Mouse (Mus musculus) midbrain, embryonic 14.5 days (tissue): Measurements from ENCODE around the gene Taf4. TPM values are rescaled to one million over a fixed set of nuclear protein-coding genes. Genes with fewer than 3 reads are reported as not detected.

Source experiments
- ATAC-seq: fragments of 200-750 bp; cut with Nextera tagmentation; 2 replicates; pipeline ENCODE4 v1.8.0; 2017; ENCODE audit warnings: moderate number of reproducible peaks, moderate library complexity; ENCODE audit not compliant: low FRiP score, low TSS enrichment
- DNase-seq: peaks from one replicate; pipeline ENCODE4 v3.0.0-alpha.2; 2015
- H3K27ac ChIP-seq: fragments of 300-500 bp; sonication (generic); replicated peaks from 2 replicates; pipeline ENCODE4 v1.5.1; 2014; ENCODE audit warnings: mild to moderate bottlenecking, low read depth, low read length, moderate library complexity
- H3K27me3 ChIP-seq: fragments of 300-500 bp; sonication (generic); 2 replicates; pipeline ENCODE4 v1.6.1; 2014; ENCODE audit warnings: low read length, control low read depth, mixed read lengths; ENCODE audit not compliant: control insufficient read depth, insufficient read depth
- H3K36me3 ChIP-seq: fragments of 300-500 bp; sonication (generic); 2 replicates; pipeline ENCODE4 v1.6.1; 2014; ENCODE audit warnings: low read length, control low read depth; ENCODE audit not compliant: control insufficient read depth, insufficient read depth
- H3K4me1 ChIP-seq: fragments of 300-500 bp; sonication (generic); 2 replicates; pipeline ENCODE4 v1.6.1; 2014; ENCODE audit warnings: mild to moderate bottlenecking, antibody characterized with exemption, low read length, control low read depth; ENCODE audit not compliant: control insufficient read depth, insufficient read depth
- H3K4me2 ChIP-seq: fragments of 300-500 bp; sonication (generic); 2 replicates; pipeline ENCODE4 v1.6.1; 2014; ENCODE audit warnings: mild to moderate bottlenecking, low read length, moderate library complexity
- H3K4me3 ChIP-seq: fragments of 300-500 bp; sonication (generic); replicated peaks from 2 replicates; pipeline ENCODE4 v1.5.1; 2014; ENCODE audit warnings: low read depth, low read length
- H3K9ac ChIP-seq: fragments of 300-500 bp; sonication (generic); replicated peaks from 2 replicates; pipeline ENCODE4 v1.6.1; 2014; ENCODE audit warnings: mild to moderate bottlenecking, low read length, moderate library complexity
- H3K9me3 ChIP-seq: fragments of 300-500 bp; sonication (generic); 2 replicates; pipeline ENCODE4 v1.6.1; 2016; ENCODE audit warnings: low read length, control low read depth, mixed read lengths; ENCODE audit not compliant: control insufficient read depth
- WGBS: fragments of 180-500 bp; shearing (Covaris S2); extraction: QIAGEN DNeasy Blood & Tissue Kit; methylation state at CpG from one replicate; pipeline ENCODE4 v1.1.7; 2014; 5-methylcytosine and 5-hydroxymethylcytosine counted together
- polyA plus RNA-seq: library from polyadenylated mRNA; unstranded; fragments of >200 nt; fragmentation: Nextera tagmentation; extraction: Ambion mirVana; gene quantifications from 2 replicates; pipeline ENCODE4 v1.2.1, GENCODE M21; 2014

The Taf4 gene
- polyA plus RNA-seq, 1 experiment from 2014 or later: 5.4 TPM

- no peak for ATAC-seq
These were observed 63.1 kb downstream of the Taf4 start for GRCm38 (mm10) chr2:179913349-179913748.

GRCm38 (mm10) chr2:179912911-179913310 lies 63.5 kb downstream of the Taf4 start:
- 47% methylated on average over 12 of the region's 12 CpGs for WGBS

More at GRCm38 (mm10) chr2:179913349-179913748, 63.1 kb downstream of the Taf4 start:
- Histone ChIP-seq H3K4me2 (no peak overlapping the region), H3K27ac (no peak overlapping the region), H3K27me3 (no peaks in the 10 kb centered on the region), H3K9me3 (no peaks in the 10 kb centered on the region), H3K36me3 (peaks cover 56% of the 10 kb centered on the region), H3K9ac (no peak overlapping the region), H3K4me3 (no peak overlapping the region), H3K4me1 (no peaks in the 10 kb centered on the region)
- 31% methylated on average over 15 of the region's 15 CpGs for WGBS
- peak; percentile 2 for DNase-seq

GRCm38 (mm10) chr2:179896949-179897348 lies 79.5 kb downstream of the Taf4 start:
- no peak overlapping the region for H3K4me3 ChIP-seq
- H3K27me3 ChIP-seq: no peaks in the 10 kb centered on the region
- H3K27ac ChIP-seq: no peak overlapping the region
- H3K9me3 ChIP-seq: no peaks in the 10 kb centered on the region
- no peaks in the 10 kb centered on the region for H3K4me1 ChIP-seq
- WGBS: 95% methylated on average over 2 of the region's 2 CpGs
- DNase-seq (no peak), ATAC-seq (no peak)
- no peak overlapping the region for H3K4me2 ChIP-seq
- H3K9ac ChIP-seq: no peak overlapping the region
- H3K36me3 ChIP-seq: 0 out of 2 replicates have a peak, but pooled peaks cover 3% of the 10 kb centered on the region

More at GRCm38 (mm10) chr2:179912911-179913310, 63.5 kb downstream of the Taf4 start:
- Histone ChIP-seq H3K4me3 (no peak overlapping the region), H3K9me3 (no peaks in the 10 kb centered on the region), H3K27me3 (no peaks in the 10 kb centered on the region), H3K9ac (no peak overlapping the region), H3K4me2 (no peak overlapping the region), H3K27ac (no peak overlapping the region), H3K4me1 (no peaks in the 10 kb centered on the region), H3K36me3 (peaks cover 54% of the 10 kb centered on the region)
- ATAC-seq: no peak
- peak; percentile 15 for DNase-seq

- H3K9me3 ChIP-seq: no peaks in the 10 kb centered on the region
- H3K4me3 ChIP-seq: no peak overlapping the region
- no peak overlapping the region for H3K27ac ChIP-seq
- WGBS: 84% methylated on average over 3 of the region's 3 CpGs
- DNase-seq (no peak), ATAC-seq (no peak)
- no peaks in the 10 kb centered on the region for H3K27me3 ChIP-seq
- H3K4me1 ChIP-seq: no peaks in the 10 kb centered on the region
- H3K9ac ChIP-seq: no peak overlapping the region
- H3K4me2 ChIP-seq: no peak overlapping the region
- H3K36me3 ChIP-seq: peaks cover 17% of the 10 kb centered on the region
These were observed 85.4 kb downstream of the Taf4 start for GRCm38 (mm10) chr2:179891048-179891447.

GRCm38 (mm10) chr2:179884561-179884960 lies 91.9 kb downstream of the Taf4 start:
- no peak overlapping the region for H3K4me2 ChIP-seq
- 54% methylated on average over 7 of the region's 7 CpGs for WGBS

GRCm38 (mm10) chr2:179877551-179878215 lies 98.8 kb downstream of the Taf4 start:
- Histone ChIP-seq H3K9me3 (no peaks in the 10 kb centered on the region), H3K4me3 (no peak overlapping the region), H3K4me2 (no peak overlapping the region), H3K9ac (no peak overlapping the region), H3K4me1 (no peaks in the 10 kb centered on the region), H3K36me3 (0 out of 2 replicates have a peak, but pooled peaks cover 2% of the 10 kb centered on the region), H3K27me3 (no peaks in the 10 kb centered on the region), H3K27ac (no peak overlapping the region)
- 67% methylated on average over 9 of the region's 9 CpGs for WGBS
- DNase-seq: peak; percentile 59
- ATAC-seq: no peak

More at GRCm38 (mm10) chr2:179884561-179884960, 91.9 kb downstream of the Taf4 start:
- Histone ChIP-seq H3K36me3 (peaks cover 16% of the 10 kb centered on the region), H3K4me1 (no peaks in the 10 kb centered on the region), H3K9ac (no peak overlapping the region), H3K27me3 (no peaks in the 10 kb centered on the region), H3K4me3 (no peak overlapping the region), H3K9me3 (no peaks in the 10 kb centered on the region), H3K27ac (no peak overlapping the region)
- no peak for ATAC-seq
- DNase-seq: no peak

- Histone ChIP-seq H3K4me2 (no peak overlapping the region), H3K9ac (no peak overlapping the region), H3K27ac (no peak overlapping the region), H3K27me3 (no peaks in the 10 kb centered on the region), H3K4me1 (no peaks in the 10 kb centered on the region), H3K4me3 (no peak overlapping the region), H3K9me3 (no peaks in the 10 kb centered on the region), H3K36me3 (0 out of 2 replicates have a peak, but pooled peaks cover 2% of the 10 kb centered on the region)
- peak; percentile 92 for DNase-seq
- ATAC-seq: peak; percentile 64
- 6% methylated on average over 3 of the region's 3 CpGs for WGBS
These were observed 101.3 kb downstream of the Taf4 start for GRCm38 (mm10) chr2:179875147-179875546.

GRCm38 (mm10) chr2:179873315-179873714 lies 103.1 kb downstream of the Taf4 start:
- H3K36me3 ChIP-seq: 0 out of 2 replicates have a peak, but pooled peaks cover 2% of the 10 kb centered on the region
- H3K4me2 ChIP-seq: no peak overlapping the region
- H3K27me3 ChIP-seq: no peaks in the 10 kb centered on the region
- no peak overlapping the region for H3K27ac ChIP-seq
- ATAC-seq (no peak), DNase-seq (peak; percentile 65)
- 54% methylated on average over 5 of the region's 5 CpGs for WGBS
- H3K4me1 ChIP-seq: peaks cover 7% of the 10 kb centered on the region
- no peak overlapping the region for H3K4me3 ChIP-seq
- H3K9ac ChIP-seq: no peak overlapping the region
- no peaks in the 10 kb centered on the region for H3K9me3 ChIP-seq

GRCm38 (mm10) chr2:179872724-179873123 lies 103.7 kb downstream of the Taf4 start:
- Histone ChIP-seq H3K9me3 (no peaks in the 10 kb centered on the region), H3K4me3 (no peak overlapping the region), H3K4me1 (peaks cover 7% of the 10 kb centered on the region), H3K27ac (no peak overlapping the region), H3K36me3 (0 out of 2 replicates have a peak, but pooled peaks cover 2% of the 10 kb centered on the region), H3K9ac (no peak overlapping the region), H3K4me2 (no peak overlapping the region), H3K27me3 (no peaks in the 10 kb centered on the region)
- DNase-seq (peak; percentile 84), ATAC-seq (peak; percentile 41; the same call in 1 of the 2 replicates)
- WGBS: 67% methylated on average over 5 of the region's 5 CpGs
